Mouse (Mus musculus) urinary bladder, adult 18-20 months (tissue): ENCODE data around the gene Hyou1.
"Not testable (repeated sequence)": the region's sequence is repeated elsewhere in the genome, so short reads cannot be mapped to it uniquely, and the experiment has no call there.

Experiments
- DNase-seq, 2 experiments: peaks; one replicate each; pipeline ENCODE4 v3.0.0; 2022; ENCODE audit warnings: low spot score in 2 of 2, mixed read lengths in 2 of 2

The Hyou1 gene

DNA sequence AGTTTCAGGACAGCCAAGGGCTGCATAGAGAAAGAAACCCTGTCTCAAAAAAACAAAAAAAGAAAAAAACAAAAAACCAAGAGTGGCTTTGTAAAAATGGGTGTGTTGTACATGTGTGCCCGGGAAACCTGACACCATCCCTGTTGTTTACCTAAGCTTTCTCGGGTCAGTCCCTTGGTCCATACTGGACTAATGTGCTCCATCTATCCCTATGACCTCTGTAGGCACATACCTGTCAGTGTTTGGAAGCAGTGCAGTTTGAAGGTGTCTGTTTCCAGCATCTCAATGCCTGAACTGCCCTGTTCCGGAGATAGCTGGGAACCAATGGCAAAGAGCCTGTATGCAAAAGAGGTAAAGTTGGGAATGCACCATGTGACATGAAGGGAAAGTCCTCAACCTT is 25.7 kb downstream of the Hyou1 start:
- DNase-seq: no peak

DNA sequence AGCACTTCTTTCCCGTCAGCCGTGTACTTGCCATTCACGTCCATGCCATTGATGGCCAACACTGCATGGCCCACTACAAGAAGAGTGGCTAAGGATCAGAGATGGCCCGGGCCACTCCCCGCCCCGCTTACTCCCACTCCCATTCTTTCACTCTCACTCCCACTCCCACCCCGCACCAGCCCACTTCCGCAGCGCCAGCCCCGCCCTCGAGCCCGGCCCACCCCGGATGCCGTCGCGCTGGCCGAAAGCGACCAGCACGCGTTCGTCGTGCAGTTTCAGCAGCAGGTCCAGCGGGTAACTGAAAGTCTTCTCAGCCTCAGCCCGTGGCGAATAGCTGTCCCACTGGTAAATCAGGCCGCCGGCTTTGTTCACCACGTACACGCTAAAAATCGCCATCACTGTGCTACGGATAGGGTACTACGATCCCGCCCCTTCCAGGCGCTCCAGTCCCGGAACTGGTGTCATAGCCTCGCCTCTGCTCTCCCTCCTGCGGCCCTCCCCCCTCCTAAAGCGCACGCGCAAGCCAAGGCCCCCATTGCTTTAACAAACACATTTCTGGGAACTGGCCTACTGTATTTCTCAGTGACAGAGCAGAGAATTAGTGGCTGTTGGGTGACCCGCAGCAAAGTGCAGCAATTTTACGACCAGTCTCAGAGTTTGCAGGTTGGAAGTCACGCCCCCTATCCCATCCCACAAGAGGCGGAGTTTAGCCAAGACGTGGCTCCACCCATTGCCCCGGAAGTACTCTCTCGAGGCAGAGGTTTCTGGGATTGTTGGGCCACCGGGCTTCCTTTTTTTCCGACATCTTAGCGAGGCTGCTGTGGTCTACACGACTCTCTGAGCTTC is 27.8 kb downstream of the Hyou1 start, which contains the start of the genes Rps25 and Trappc4:
Gene Rps25, plus strand, starts transcription at position 234 of the 846 bp plus-strand sequence.
Gene Trappc4, minus strand, starts transcription at position 695 of the 846 bp plus-strand sequence.
- DNase-seq: peak; percentile 88 to 90

DNA sequence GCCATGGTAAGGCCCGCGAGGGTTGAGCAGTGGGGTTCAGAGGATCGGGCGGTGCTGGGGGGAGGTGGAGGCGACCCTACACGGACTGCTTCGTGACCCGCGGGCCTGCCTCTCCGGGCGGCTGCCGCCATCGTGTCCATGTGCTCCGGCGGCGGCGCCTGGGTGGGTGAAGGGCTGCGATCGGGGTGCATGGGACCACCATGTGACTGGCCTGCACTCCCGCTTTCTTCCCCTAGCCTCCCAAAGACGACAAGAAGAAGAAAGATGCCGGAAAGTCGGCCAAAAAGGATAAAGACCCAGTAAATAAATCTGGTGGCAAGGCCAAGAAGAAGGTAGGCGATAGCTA is 28.4 kb downstream of the Hyou1 start:
- DNase-seq: no peak

DNA sequence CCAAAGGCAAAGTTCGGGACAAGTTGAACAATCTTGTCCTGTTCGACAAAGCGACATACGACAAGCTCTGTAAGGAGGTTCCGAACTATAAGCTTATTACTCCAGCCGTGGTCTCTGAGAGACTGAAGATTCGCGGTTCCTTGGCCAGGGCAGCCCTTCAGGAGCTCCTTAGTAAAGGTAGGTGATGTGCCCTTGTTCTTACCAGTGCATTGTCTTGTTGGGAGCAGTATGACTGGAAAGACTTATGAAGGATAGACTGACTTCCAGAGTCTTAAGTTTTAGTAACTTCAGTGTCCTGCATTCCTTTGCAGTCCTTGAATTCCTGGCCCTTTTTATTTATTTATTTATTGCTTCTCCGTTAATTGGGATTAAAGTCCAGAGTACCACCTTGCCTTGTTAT is 29.4 kb downstream of the Hyou1 start:
- not testable (repeated sequence) for DNase-seq

DNA sequence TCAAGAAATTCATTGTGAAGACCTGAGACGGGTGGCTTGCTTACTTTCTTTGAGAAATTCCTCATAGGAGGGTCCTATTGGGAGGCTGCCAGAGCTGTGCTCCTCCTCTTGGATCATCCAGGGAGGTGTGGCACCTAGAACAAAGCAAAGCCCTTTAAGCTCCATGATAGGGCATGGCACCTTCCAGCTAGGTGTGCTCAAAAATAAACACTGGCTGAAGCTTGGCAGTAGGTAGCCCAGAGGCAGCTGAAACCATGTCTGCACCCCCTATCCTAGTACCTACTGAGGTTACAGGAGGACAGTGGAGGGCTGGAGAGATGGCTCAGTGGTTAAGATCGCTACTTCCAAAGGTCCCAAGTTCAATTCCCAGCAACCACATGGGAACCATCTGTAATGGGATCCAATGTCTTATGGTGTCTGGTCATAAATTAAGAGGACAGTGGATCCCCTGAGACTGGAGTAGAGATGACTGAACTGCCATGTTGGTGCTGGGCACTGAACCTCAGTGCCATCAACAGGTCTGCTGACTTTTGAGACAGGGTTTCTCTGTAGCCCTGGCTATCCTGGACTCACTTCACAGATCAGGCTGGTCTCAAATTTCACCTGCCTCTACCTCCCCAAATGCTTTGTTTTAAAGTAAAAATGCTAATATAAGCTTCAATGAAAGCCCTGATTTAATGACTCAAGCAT is 31.5 kb downstream of the Hyou1 start:
- no peak for DNase-seq

DNA sequence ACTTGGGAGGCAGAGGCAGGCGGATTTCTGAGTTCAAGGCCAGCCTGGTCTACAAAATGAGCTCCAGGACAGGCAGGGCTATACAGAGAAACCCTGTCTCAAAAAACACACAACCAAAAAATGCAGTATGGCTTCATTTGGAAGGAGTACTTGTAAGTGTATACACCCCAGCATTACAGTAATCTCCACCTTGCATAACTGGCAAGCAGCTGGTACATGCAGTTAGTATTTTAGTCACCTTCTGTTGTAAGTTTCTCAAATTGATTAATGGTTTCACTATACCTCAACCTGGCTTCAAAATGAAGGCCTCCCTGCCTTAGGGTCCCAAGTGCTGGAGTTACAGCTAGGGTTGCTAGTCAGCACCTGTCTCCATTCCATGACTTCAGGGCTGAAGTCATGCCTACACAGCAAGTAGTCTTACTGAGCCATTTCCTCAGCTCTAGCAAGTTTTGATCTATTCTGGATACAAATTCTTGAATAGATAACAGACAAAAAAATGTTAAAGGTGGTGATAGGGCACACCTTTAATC is 32.4 kb downstream of the Hyou1 start:
- DNase-seq: no peak

DNA sequence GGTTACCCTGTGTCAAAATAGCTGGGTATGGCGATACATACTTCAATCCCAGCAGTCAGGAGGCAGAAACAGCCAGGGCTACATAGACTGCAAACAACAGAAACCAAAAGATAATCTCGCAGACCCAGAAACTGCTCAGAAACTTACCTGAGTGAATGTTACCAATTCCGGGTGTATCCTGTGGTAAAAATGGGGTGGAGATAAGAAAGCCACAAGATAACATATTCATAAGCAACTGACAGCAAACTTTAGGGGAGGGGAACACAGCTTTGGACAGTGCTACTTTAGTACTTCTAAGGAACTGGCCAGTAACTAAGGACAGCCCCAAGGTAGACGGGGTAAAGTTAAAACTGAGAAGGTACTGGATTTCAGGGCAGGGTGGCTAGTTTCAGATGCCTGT is 33.0 kb downstream of the Hyou1 start:
- DNase-seq: no peak

DNA sequence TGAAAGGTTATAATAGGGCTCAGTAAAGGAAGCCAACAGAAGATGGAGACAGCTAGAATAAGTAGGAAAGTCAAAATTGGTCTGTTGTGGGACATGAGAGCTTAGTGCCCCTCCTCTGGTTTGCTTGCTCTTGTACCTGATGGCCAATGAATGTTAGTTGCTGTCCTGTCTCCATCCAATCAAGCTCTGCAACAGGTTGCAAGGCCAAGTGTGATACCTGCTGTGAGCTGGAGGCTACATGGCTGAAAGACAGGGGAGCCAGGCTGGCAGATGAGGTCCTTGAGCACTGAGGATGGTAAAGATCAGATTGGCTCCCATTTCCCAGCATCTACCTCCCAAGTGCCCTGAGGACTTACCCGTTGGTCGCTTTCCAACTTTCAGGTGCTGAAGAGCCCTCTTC is 33.5 kb downstream of the Hyou1 start:
- no peak for DNase-seq

DNA sequence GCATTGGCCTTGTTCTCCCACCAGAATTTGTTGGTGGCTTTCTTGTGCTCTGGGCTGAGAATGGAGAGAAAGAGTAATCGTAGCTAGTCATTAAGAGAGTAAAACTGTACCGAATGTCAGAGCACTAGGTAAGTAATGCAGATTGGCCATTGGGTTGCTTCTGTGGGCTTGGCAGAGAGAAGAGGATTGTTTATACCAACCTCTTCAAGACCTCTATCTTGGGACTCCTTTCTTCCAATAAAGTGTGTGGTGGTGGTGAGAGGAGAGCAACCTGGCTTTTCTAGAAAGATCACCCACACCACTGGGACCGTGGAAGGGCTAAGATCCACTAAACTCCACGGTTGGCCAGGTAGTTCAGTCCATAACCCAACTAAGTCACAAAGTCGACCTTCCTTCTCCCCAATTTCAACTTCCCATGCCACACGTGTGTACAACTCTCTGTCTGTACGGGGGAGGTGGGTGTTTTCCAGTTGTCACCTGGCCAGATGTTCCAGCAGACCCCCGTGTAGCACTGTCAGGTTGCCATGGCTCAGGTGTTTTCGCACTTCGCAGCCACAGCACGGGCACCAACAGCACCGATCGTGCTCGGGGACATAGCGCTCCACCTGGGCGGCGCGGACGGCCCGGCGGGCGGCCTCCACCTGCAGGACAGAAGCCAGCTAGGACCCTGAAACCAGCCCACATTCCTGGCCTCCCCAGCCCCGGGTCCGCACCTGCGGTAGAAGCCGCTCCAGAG is 38.0 kb downstream of the Hyou1 start:
- no peak for DNase-seq

DNA sequence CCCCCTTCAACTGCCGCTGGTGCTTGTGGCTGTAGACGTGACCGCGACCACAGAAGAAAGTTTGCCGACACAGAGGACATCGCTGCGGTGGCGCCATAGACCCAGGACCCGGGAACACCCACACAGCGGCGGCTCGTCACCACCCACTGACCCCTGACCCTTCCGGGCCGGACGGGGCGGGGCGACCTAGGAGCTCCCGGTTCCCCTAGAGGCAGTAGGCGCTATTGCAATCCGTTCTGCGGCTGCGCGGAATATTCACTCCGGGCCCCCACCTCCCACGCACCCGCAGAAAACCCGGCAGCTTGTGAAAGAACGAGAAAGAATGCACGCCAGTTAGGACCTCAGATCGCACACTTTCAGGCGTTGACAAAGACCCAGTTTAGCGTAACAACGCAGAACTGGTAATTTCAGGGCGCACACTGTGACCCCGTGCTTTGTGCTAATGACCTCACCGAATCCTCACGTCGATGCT is 38.6 kb downstream of the Hyou1 start:
- peak; percentile 91 to 97 for DNase-seq

DNA sequence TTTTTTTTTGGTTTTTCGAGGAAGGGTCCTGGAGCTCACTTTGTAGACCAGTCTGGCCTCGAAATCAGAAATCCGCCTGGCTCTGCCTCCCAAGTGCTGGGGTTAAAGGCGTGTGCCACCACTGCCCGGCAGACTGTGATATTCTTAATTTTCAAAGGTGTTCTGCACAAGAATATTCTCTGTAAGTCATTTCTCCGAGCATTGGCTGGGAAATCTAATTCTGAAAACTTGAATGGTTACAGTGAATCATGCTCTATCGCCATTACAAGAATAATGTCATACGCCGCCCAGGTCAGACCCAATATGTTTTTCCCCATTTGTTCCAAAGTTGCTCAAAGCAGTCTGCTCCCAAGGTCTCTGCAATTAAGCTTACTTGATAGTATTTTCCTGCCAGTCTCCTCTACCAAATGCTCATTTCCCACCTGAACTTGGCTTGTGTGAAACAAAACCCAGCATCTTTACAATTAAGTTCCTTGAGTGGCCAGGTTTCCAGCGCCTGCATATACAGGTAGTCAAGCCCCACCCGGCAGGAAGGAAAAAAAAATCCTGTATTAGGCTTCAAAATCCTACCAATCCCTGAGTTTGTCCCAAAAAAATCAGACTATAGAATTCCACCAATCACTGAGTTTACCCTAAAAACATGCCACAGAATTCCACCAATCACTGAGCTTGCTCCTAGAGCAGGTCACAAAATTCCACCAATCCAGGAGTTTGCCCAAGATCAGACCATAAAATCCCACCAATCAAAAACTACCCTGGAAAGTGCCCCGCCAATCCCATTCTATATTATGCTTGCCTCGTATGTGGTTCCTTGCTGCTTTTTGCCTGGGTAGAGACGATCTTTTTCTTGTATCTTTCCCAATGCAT is 39.5 kb downstream of the Hyou1 start, which contains the start of gene Ccdc84:
Gene Ccdc84, minus strand, starts transcription at position 51 of the 867 bp plus-strand sequence.
- DNase-seq: no peak

DNA sequence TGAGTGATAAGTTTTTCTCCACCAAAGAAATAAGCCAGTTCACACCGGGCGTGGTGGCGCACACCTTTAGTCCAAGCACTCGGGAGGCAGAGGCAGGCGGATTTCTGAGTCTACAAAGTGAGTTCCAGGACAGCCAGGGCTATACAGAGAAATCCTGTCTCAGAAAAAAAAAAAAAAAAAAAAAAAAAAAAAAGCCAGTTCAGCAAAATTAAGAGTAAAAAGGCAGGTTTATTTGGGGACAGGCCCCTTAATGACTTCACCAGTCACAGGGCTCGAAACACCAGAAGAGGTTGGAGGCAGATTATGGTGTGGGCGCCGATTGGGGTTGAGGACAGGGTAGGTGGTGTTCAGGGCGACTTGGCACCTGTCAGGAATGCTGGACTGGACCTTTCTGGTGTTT is 40.4 kb downstream of the Hyou1 start:
- not testable (repeated sequence) for DNase-seq

DNA sequence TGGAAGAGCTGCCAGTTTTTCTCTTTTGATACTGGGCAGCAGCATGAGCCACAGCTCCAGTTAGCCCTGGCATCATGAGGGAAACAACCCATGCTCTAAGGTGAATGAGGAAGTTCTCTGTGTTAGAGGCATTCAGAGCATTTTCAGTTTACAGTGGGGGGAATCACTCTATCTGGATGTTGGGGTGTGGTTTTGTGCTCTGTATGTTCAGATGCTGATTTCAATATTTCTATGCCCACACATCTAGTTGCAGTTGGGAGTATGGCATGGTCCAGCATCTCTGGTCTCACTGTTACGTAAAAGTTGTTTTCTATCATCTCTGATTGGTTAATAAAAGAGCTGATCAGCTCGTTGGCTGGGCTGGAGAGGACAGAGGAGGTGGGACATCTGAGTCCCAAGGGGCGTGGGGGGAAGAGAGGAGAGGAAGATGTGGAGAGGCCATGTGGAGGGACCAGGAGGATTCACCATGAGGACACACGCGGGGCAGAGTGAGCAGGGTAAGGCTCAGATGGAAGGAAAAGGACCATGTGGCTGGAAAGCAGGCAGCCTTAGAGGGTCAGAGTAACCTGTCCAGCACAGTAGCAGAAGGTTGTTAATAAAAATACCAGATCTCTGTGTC is 41.1 kb downstream of the Hyou1 start:
- no peak for DNase-seq

DNA sequence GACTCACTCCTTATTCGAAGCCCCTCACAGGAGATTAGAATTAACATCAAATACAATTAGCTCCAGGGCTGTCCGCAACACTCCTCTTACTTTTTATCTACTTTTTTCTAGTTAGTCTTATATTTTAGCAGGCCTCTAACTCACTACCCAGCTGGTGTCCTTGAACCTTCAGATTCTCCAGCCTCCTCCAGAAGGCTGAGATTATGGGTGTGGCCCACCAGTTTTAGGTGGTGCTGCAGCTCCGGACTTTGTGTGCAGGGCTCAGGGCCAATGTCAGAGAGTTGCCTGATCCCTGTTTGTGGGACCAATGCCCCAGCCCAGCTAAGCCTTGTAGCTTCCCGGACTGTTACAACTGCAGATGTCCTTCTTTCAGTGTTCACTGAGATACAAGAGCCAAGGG is 44.3 kb downstream of the Hyou1 start:
- no peak for DNase-seq

DNA sequence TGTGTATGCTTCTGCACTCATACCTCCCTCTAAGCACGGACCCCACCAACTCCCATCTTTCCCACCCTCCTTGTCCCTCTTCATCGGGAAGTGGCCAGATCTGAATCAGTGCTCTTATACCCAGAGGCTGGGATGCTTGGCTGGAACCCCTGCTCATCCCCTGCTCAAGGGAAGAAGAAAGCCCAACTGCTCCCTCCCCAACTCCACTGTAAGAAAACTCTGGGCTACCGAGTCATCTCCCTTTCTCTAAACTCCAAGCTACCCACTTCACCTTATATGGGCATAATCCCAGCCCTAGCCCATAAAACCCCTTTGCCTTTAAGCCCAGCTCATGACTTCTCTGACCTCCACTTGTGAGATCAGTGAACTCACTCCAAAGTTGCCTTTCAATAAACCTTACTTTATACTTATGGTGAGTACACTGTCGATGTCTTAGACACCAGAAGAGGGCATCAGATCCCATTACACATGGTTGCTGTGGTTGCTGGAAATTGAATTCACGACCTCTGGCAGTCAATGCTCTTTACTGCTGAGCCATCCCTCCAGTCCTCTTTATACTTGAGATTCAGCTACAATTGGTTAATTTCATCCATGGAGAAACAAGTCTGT is 53.4 kb downstream of the Hyou1 start:
- no peak for DNase-seq

DNA sequence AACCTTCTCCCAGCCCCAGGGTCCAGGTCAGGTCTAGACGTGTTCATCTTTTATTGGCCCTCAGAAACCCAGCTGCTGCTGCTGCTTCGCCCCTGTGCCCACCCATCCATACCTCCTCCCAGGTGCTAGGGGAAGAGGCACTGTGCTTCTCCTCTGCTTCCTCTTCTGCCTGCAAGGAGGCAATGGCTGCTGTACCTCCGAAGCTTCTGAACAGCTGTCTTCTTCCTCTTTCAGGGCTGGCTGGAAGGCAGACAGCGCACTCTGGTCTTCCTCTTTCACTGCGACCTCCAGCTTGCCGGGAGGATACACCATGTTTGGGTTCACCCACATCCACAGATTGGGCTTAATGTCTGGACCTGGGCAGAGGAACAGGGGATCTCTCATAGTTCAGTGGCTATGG is 56.5 kb downstream of the Hyou1 start:
- no peak for DNase-seq

DNA sequence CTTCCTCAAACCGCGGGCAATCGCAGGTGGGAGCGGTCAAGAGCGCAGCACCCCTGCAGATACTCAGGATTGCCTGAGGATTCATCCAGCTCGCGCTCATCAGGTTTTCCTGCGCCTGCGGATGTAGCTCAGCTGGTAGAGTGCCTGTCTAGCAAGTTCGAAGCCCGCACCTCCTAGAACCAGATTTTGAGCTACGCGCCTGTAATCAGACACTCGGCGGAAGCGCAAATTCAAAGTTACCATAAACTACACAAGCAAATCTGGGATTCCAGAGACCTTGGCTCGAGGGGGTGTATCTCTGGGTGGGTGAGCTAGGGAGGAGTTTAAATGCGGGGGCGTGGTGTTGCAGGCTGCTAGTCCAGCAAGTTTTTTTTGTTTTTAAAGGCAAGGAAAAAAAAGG is 61.7 kb downstream of the Hyou1 start, which contains the start of gene Foxr1:
Gene Foxr1, minus strand, starts transcription at position 176 of the 400 bp plus-strand sequence.
- no peak for DNase-seq
